Mouse (Mus musculus): ENCODE results near the gene Tmem274. TPM values are rescaled to one million over a fixed set of nuclear protein-coding genes. Genes with fewer than 3 reads are reported as not detected.
A peak's percentile ranks its signal among the peaks of the same experiment; 100 is the strongest.

Tmem274 gene
- total RNA-seq, 1 experiment from 2014 or later: not detected

- ATAC-seq (replicated peaks; ENCODE audit: insufficient number of reproducible peaks, low FRiP score, low TSS enrichment, poor library complexity, severe bottlenecking): peak; percentile 61; the same call in 1 of the 2 replicates
Observed at GRCm38 (mm10) chr4:149462305-149462971, 14.7 kb upstream of the Tmem274 start.

DNA sequence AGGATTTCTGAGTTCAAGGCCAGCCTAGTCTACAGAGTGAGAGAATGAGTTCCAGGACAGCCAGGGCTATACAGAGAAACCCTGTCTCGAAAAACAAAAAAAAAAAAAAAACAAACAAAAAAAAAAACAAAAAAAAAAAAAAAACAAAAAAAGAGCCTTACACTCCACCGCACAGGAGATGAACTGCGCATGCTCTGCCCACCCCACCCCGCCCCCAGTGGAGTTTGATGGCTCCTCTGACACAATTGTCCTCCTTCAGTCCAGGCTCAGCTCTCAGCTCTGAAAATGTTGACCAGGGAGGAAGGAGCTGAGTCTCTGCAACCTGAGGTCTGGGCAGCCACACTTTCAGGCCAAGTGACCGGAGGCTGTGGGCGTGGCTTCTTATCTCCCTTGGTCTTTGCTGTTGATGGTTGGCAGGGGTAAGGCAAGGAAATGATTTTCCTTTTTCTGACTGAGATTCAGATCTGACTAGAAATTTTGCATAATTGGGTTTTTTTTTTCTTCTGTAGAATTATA, 13.7 kb upstream of the Tmem274 start:
- no peak for ATAC-seq (replicated peaks; ENCODE audit: insufficient number of reproducible peaks, low FRiP score, low TSS enrichment, poor library complexity, severe bottlenecking)

DNA sequence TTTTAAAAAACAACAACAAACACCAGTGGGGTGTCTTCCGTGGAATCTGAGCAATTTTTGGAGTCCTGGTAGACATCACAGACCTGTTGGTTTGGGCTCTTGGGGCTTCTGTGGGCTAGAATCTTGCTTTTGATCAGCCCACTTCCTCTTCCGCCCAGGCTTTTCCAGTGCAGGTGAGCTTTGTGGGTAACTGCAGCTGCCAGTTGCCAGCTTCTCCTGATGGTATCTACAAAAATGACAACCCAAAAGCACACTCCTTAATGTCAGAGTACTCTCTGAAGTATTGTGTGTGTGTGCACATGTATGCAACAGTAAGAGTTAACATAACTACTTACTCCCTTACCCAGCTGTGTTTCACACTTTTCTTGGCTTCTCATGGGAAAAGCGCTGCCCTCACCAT, 7.6 kb upstream of the Tmem274 start:
- ATAC-seq (replicated peaks; ENCODE audit: insufficient number of reproducible peaks, low FRiP score, low TSS enrichment, poor library complexity, severe bottlenecking): no peak

DNA sequence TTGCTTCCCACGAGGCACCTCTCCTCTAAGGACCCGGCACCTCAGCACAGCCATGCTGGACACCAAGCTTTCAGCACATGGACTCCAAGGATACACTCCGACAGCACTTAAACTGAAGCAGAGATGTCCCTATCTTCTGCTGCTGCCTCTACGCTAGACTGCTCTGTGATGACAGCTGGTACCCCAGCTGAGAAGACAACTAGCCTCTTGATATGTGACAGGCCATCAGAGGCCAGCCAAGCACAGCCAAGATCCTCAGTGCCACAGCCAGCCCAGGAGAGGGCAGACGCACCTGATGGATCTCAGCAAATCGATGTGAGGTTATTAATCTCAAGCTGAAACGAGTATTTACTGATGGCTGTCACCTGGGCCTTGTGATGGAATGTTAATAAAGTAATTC, 2.1 kb upstream of the Tmem274 start:
- ATAC-seq (replicated peaks; ENCODE audit: insufficient number of reproducible peaks, low FRiP score, low TSS enrichment, poor library complexity, severe bottlenecking): no peak

GRCm38 (mm10) chr4:149484566-149484965, 7.4 kb downstream of the Tmem274 start:
- no peak for ATAC-seq (replicated peaks; ENCODE audit: insufficient number of reproducible peaks, low FRiP score, low TSS enrichment, poor library complexity, severe bottlenecking)

DNA sequence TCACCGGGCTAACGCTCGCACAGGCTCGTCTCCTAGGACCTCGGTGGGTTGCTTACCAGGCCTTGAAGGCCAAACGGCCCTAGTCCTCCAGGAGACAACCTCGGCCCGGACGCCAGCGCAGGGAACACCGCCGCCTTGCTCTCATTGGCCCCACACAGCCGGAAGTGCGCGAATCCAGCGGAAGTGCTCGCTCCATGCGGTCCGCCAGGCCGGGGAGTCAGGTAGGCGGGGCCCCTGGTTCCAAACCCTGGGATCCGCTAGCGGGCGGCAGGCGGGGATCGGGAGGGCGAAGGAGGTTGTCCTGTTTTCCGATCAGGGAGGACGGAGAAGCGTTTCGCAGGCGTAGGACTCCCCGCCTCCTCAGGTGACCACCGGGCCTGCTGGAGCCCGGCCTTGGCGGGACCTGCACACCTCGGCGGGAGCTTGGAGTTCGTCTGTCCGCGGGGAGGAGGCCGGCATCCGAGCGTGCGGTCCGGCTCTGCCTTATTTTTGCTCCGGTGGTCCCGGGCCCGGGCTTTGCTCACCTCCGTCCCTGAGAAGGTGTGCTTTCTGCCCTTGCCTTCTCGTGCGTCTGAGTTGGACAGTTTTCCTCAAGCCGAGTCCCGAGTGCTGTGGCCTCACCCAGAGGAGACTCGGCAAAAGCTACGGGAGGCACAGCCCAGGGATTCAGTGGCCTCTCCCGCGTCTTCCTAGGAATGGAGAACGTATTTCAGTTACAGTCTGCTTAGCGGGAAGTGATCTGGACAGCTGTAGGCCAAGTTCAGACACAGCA, 8.1 kb downstream of the Tmem274 start, which contains the start of the genes Nmnat1 and Lzic:
Nmnat1 (minus strand) TSS at position 150 of the 772 bp plus-strand sequence.
Lzic (plus strand) TSS at position 177 of the 772 bp plus-strand sequence.
- ATAC-seq (replicated peaks; ENCODE audit: insufficient number of reproducible peaks, low FRiP score, low TSS enrichment, poor library complexity, severe bottlenecking): peak; percentile 98

DNA sequence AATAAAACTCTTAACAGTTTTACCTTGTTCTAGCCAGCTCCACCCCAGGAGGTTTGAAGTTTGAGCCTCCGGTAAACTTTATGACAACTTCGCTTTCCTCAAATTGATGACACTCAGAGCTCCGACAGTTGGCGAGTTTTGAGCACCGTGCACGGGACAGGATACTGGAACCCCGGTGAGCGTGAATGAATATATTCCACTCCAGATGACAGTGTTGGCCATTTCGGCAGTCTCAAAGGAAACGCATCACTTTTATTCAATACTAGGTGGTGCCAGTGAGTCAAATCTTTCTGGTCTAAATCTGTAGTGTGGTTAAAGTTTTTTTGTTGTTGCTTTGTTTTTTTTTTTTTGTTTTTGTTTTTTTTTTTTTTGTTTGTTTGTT, 8.6 kb downstream of the Tmem274 start:
- no peak for ATAC-seq (replicated peaks; ENCODE audit: insufficient number of reproducible peaks, low FRiP score, low TSS enrichment, poor library complexity, severe bottlenecking)

GRCm38 (mm10) chr4:149487729-149488128, 10.6 kb downstream of the Tmem274 start:
- no peak for ATAC-seq (replicated peaks; ENCODE audit: insufficient number of reproducible peaks, low FRiP score, low TSS enrichment, poor library complexity, severe bottlenecking)

DNA sequence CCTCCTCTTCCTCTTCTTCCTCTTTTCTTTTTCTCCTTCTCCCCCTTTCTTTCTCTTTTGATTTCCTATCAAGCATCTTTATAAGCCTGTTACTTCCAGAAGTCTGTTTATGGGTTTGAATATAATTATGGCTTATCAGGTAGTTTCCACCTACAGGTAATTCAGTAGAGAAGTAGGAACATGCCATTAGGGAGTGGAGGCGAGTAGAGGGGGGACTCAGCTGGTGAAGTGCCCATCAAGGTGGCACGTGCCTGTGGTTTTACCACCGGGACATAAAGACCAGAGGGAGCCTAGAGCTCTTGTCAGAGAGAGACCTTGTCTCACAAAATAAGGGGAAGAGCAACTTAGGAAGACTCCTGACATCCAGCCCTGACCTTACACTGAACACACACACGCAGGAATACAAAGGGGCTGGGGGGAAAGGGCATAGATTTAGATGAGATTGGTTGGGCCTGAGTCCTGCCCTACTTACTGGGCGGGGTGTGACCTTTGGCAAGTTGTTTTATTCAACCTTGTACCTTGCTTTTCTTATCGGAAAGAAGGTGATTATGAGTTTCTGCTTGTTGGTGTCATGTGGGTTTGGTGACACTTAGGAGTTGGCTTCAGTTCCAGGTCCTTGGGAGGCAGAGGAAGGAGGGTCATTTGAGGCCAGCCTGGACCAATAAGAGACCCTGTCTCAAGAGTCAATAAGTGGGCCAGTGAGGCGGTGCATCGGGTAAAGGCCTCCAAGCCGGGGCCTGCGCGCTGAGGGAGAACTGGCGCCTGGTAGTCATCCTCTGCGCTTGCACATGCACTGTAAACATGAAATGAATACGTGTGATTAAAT, 12.4 kb downstream of the Tmem274 start:
- ATAC-seq (replicated peaks; ENCODE audit: insufficient number of reproducible peaks, low FRiP score, low TSS enrichment, poor library complexity, severe bottlenecking): no peak

DNA sequence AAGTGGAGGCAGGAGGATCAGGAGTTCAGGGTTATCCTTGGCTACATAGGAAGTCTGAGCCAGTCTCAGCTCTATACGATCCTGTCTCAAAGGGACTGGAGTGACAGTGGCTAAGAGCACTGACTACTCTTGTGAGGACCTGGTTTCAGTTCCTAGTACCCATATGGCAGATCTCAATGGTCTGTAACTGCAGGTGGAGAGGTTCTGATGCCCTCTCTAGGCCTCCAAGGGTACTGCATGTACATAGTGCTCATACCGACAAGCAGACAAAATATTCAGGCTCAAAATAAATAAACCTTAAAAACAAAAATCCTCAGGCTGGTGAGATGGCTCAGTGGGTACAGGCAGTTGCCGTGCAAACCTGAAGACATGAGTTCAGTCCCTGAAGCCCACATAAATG, 14.0 kb downstream of the Tmem274 start:
- ATAC-seq (replicated peaks; ENCODE audit: insufficient number of reproducible peaks, low FRiP score, low TSS enrichment, poor library complexity, severe bottlenecking): no peak; the same call in 1 of the 2 replicates

- ATAC-seq (replicated peaks; ENCODE audit: insufficient number of reproducible peaks, low FRiP score, low TSS enrichment, poor library complexity, severe bottlenecking): no peak
Observed at GRCm38 (mm10) chr4:149496612-149497011, 19.4 kb downstream of the Tmem274 start.

DNA sequence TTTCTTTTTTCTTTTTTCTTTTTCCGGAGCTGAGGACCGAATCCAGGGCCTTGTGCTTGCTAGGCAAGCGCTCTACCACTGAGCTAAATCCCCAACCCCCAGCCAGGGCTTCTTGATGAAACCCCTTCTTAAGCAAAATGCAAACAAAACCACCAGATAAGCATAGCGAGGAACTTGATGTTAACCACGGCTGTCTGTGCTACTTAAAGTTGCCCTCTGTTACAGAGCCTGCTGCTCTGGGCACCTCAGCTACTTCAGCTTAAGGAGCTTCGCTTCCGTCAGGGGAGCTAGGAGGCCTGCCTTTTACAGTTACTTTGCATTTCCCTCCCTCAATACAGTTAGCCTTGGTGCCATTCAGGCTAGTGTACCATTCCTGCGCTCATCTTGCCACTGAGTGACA, 21.7 kb downstream of the Tmem274 start:
- ATAC-seq (replicated peaks; ENCODE audit: insufficient number of reproducible peaks, low FRiP score, low TSS enrichment, poor library complexity, severe bottlenecking): no peak

- ATAC-seq (replicated peaks; ENCODE audit: insufficient number of reproducible peaks, low FRiP score, low TSS enrichment, poor library complexity, severe bottlenecking): no peak
Observed at GRCm38 (mm10) chr4:149499790-149500189, 22.6 kb downstream of the Tmem274 start.

DNA sequence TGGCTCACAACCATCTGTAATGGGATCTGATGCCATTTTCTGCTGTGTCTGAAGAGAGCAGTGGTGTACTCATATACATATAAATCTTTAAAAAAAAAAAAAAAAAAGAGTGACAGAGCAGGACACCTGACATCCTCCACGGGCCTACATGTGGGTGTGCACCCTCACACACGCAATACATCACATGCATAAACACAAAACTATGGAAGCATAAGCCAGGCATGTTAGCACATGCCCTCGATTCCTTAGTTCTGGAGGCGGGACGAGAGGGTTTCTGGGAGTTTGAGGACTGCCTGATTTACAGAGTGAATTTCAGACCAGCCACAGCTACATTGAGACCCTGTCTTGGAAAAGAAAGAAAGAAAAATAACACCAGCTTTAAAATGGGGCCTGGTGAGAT, 27.2 kb downstream of the Tmem274 start:
- no peak for ATAC-seq (replicated peaks; ENCODE audit: insufficient number of reproducible peaks, low FRiP score, low TSS enrichment, poor library complexity, severe bottlenecking)

DNA sequence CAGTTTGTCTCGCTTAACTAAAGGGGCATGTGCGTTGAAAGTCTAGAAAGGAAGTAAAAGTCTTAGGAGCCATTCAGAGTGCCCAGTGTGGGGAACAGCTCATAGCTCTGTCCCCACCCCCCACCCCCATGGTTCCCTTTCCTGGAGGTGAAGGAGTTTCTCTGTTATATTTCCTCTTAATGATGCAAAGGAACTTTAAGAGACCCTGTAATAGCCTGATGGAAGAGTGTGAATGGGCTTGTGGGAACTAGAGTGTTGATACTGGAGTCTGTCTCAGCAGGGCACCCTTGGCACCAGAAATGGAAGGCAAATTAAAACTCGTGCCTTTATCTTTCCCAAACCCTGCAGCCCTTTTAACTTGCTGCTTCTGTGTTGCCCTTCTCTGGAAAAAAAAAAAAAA, 27.7 kb downstream of the Tmem274 start:
- 0 out of 2 replicates have a peak, but pooled peaks have one; percentile 27 for ATAC-seq (replicated peaks; ENCODE audit: insufficient number of reproducible peaks, low FRiP score, low TSS enrichment, poor library complexity, severe bottlenecking)

GRCm38 (mm10) chr4:149505261-149505967, 28.2 kb downstream of the Tmem274 start:
- no peak for ATAC-seq (replicated peaks; ENCODE audit: insufficient number of reproducible peaks, low FRiP score, low TSS enrichment, poor library complexity, severe bottlenecking)

DNA sequence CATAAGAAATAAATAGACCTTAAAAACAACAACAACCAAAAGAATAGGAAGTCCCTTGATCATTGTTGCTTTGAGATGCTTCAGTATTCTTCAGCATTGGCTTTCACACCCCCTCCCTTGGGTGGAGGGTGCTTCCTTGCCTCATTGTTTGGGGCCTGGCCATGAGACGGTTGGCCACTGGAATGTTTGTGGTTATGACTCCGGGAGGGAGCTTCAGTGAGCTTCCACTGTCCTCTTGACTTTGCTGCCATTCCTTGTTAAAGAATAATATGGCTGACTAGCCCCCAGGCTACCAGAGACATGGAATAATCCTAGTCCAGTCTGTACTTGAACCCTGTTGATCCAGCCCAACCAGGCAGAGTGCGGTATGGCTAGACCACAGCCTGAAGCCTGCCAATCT, 29.7 kb downstream of the Tmem274 start:
- no peak for ATAC-seq (replicated peaks; ENCODE audit: insufficient number of reproducible peaks, low FRiP score, low TSS enrichment, poor library complexity, severe bottlenecking)

DNA sequence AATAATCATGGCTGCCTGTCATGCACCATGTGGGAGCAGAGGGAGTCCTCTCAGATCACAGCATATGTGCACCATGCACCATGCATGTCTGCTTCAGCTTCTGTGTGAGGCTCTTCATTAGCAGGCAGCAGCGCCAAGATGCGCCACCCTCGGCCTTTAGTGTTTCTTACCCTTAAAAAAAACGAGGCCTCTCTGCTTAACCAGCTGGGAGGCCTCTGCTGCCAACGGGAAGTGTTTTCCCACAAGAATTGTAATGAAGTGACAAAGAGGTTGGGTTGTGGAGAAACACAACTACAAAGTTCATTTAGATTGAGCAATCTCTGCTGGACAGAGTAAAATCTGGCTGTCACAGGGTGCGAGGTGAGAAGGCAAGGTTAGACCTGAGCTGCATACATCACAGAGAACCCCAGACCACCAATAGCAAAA, 34.1 kb downstream of the Tmem274 start:
- no peak for ATAC-seq (replicated peaks; ENCODE audit: insufficient number of reproducible peaks, low FRiP score, low TSS enrichment, poor library complexity, severe bottlenecking)
